Mouse (Mus musculus): Measurements from ENCODE around the gene Fam214a.

- TF ChIP-seq POLR2A (IDR thresholded peaks at IDR 0.05; ENCODE audit: borderline replicate concordance, low read depth, low read length) (no peak), CTCF (IDR thresholded peaks at IDR 0.05; ENCODE audit: low read depth, low read length) (no peak)
Observed at GRCm38 (mm10) chr9:74966200-74966599, 13.5 kb downstream of the Fam214a start.

All from bone marrow macrophage, adult 2 months (primary cell).